Mouse (Mus musculus): ENCODE results near the gene Sel1l3. TPM values are rescaled to one million over a fixed set of nuclear protein-coding genes. Genes with fewer than 3 reads are reported as not detected.

Gene Sel1l3
- polyA plus RNA-seq, 1 experiment from 2014 or later = 7.3 TPM

DNA sequence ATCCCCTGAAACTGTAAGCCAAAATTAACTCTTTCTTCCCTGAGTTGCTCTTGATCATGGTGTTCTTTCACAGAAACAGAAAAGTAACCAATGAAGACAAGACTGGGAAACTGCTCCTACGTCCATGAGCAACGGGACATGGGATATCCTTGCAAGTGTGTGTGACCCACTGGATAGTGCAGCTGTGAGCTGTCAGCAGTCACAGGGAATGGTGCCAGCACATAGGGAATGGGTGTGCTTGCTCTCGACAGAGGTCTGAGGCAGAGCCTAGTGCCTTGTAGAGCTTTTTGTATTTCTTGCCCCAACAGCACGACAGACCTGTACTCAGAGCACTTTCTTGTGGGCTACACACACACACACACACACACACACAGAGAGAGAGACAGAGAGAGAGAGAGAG is 107.6 kb downstream of the Sel1l3 start:
- WGBS = 87% methylated on average over 4 of the region's 4 CpGs
- no peak for ATAC-seq (replicated peaks)
- H3K27ac ChIP-seq = no peak overlapping the region
- no peaks in the 10 kb centered on the region for H3K9me3 ChIP-seq
- H3K4me3 ChIP-seq = no peak overlapping the region
- H3K36me3 ChIP-seq (replicated peaks) = no peaks in the 10 kb centered on the region
- H3K27me3 ChIP-seq (replicated peaks) = no peaks in the 10 kb centered on the region
- H3K4me1 ChIP-seq = peaks cover 4% of the 10 kb centered on the region; the same call in 1 of the 2 replicates
- H3K9ac ChIP-seq = no peak overlapping the region
- H3K4me2 ChIP-seq = no peak overlapping the region

GRCm38 (mm10) chr5:53105716-53106115 is 108.0 kb downstream of the Sel1l3 start:
- H3K9ac ChIP-seq = no peak overlapping the region
- H3K9me3 ChIP-seq = no peaks in the 10 kb centered on the region
- H3K4me2 ChIP-seq = no peak overlapping the region
- no peaks in the 10 kb centered on the region for H3K36me3 ChIP-seq (replicated peaks)
- H3K4me1 ChIP-seq = peaks cover 4% of the 10 kb centered on the region; the same call in 1 of the 2 replicates
- H3K4me3 ChIP-seq = no peak overlapping the region
- H3K27ac ChIP-seq = no peak overlapping the region
- H3K27me3 ChIP-seq (replicated peaks) = no peaks in the 10 kb centered on the region
- WGBS = 77% methylated on average over 8 of the region's 8 CpGs
- no peak for ATAC-seq (replicated peaks)

DNA sequence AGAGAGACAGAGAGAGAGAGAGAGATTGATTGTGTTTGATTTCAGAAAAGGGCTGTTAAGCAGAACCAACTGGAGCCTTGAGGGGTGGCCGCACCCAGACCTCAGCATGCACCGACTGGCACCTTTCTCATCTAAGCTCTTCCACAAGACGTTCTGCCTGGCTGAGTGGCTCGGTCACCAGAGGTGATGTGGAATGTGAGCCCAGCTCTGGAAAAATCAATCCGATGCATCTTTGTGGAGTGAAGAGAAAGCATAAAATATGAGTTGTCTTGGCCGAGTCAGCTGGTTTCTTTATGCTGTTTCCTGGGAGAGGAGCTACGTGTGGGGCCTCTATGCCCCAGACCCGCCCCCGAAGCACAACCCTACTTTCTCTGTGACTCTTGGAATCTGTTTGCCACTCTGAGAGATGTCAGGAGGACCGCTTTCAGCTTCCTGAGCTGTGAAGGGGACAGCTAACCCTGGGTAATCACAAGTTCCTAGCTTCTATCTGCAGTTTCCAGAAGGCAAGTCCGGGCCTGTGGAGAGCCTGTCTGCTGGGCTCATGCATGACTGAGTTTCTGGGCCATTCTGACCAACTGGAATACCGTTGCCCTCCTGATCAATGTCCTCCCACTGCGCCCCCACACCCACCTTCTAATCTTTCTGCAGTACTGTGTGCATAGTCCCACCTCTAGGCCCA is 109.4 kb downstream of the Sel1l3 start:
- H3K36me3 ChIP-seq (replicated peaks) = no peaks in the 10 kb centered on the region
- no peak for ATAC-seq (replicated peaks)
- 72% methylated on average over 13 of the region's 13 CpGs for WGBS
- no peak overlapping the region for H3K27ac ChIP-seq
- no peak overlapping the region for H3K9ac ChIP-seq
- no peaks in the 10 kb centered on the region for H3K4me1 ChIP-seq
- no peaks in the 10 kb centered on the region for H3K9me3 ChIP-seq
- H3K4me3 ChIP-seq = no peak overlapping the region
- no peaks in the 10 kb centered on the region for H3K27me3 ChIP-seq (replicated peaks)
- no peak overlapping the region for H3K4me2 ChIP-seq

- WGBS = 85% methylated on average over 12 of the region's 12 CpGs
- Histone ChIP-seq H3K4me2 (no peak overlapping the region), H3K9ac (no peak overlapping the region), H3K27me3 (replicated peaks) (no peaks in the 10 kb centered on the region), H3K4me1 (no peaks in the 10 kb centered on the region), H3K27ac (no peak overlapping the region), H3K36me3 (replicated peaks) (no peaks in the 10 kb centered on the region), H3K9me3 (no peaks in the 10 kb centered on the region), H3K4me3 (no peak overlapping the region)
- ATAC-seq (replicated peaks) = no peak
Measured at GRCm38 (mm10) chr5:53101848-53102473, 111.8 kb downstream of the Sel1l3 start.

DNA sequence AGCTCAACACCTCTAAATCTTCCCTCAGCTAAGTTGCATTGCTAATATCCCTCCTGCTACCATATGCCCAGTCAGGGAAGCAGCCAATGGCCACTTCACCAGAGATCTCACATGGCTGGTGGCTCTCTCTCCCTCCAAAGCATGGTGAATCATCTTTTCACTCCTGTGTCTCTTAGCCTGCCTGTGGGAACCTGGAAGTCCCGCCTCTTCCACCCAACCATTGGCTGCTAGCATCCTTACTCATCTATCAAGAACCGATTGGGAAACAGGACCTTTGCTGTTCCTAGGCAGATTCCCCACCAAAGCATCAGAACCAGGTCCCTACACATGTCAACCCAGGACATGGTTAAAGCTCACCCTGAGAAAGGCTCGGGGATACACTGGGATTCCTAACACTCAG is 122.4 kb downstream of the Sel1l3 start:
- no peaks in the 10 kb centered on the region for H3K4me1 ChIP-seq
- no peak for ATAC-seq (replicated peaks)
- no peaks in the 10 kb centered on the region for H3K9me3 ChIP-seq
- no peaks in the 10 kb centered on the region for H3K27me3 ChIP-seq (replicated peaks)
- no peaks in the 10 kb centered on the region for H3K36me3 ChIP-seq (replicated peaks)
- WGBS = 75% methylated on average over 3 of the region's 3 CpGs
- H3K9ac ChIP-seq = no peak overlapping the region
- no peak overlapping the region for H3K27ac ChIP-seq
- H3K4me2 ChIP-seq = no peak overlapping the region
- no peak overlapping the region for H3K4me3 ChIP-seq

DNA sequence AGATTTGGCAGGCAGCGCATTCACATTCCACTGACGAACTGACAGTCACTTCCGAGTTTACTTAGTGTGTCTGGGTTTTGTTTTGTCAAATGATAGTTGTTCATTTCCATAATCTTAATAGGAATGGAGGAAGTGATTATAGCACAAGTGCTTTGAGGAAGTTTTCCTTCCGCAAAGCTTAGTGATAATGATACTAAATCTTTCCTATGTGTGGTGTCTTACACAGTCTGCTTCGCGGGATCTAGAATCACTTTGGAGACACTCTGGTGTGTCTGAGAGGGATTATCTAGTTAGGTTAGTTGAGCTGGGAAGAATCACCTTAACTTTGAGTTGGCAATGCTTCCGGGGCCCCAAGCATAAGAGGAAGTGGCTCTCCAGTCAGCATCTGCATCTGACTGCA is 126.3 kb downstream of the Sel1l3 start:
- Histone ChIP-seq H3K27ac (no peak overlapping the region), H3K4me1 (no peaks in the 10 kb centered on the region), H3K27me3 (replicated peaks) (no peaks in the 10 kb centered on the region), H3K36me3 (replicated peaks) (no peaks in the 10 kb centered on the region), H3K4me2 (no peak overlapping the region), H3K9me3 (no peaks in the 10 kb centered on the region), H3K9ac (no peak overlapping the region), H3K4me3 (no peak overlapping the region)
- WGBS = 84% methylated on average over 7 of the region's 7 CpGs
- ATAC-seq (replicated peaks) = no peak

DNA sequence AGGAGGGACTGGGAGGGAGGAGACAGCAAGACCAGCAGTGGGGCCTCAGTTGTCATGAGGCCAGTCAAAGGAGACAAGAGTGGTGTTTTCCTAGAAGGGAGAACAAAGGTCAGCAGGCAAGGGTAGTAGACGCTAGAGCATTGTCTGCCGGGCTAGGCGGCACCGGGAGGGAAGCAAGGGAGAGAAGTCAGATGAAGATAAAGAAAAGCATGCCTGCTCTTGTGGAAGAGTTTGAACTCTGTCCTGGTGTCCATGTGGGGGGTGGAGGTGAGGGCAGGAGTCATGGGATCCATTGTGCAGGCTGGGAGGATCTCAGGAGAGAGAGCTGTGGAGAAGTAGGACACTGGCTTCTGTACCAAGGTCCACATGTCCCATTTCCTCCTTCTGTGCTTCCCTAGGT is 135.3 kb downstream of the Sel1l3 start:
- no peaks in the 10 kb centered on the region for H3K36me3 ChIP-seq (replicated peaks)

GRCm38 (mm10) chr5:53074553-53074952 is 139.2 kb downstream of the Sel1l3 start:
- H3K4me1 ChIP-seq = no peaks in the 10 kb centered on the region
- no peak for ATAC-seq (replicated peaks)
- no peak overlapping the region for H3K27ac ChIP-seq
- no peaks in the 10 kb centered on the region for H3K36me3 ChIP-seq (replicated peaks)
- no peak overlapping the region for H3K9ac ChIP-seq
- H3K4me2 ChIP-seq = no peak overlapping the region
- H3K9me3 ChIP-seq = no peaks in the 10 kb centered on the region
- no peaks in the 10 kb centered on the region for H3K27me3 ChIP-seq (replicated peaks)
- H3K4me3 ChIP-seq = no peak overlapping the region
- WGBS = 81% methylated on average over 6 of the region's 6 CpGs

More for the DNA sequence above, 135.3 kb downstream of the Sel1l3 start:
- 67% methylated on average over 4 of the region's 4 CpGs for whole genome bisulfite sequencing
- Histone ChIP-seq H3K27me3 (replicated peaks) (no peaks in the 10 kb centered on the region), H3K9ac (no peak overlapping the region), H3K4me1 (no peaks in the 10 kb centered on the region), H3K27ac (no peak overlapping the region), H3K4me2 (no peak overlapping the region), H3K4me3 (no peak overlapping the region), H3K9me3 (no peaks in the 10 kb centered on the region)
- ATAC-seq (replicated peaks) = no peak

GRCm38 (mm10) chr5:53061532-53062130 is 152.1 kb downstream of the Sel1l3 start:
- Histone ChIP-seq H3K4me2 (no peak overlapping the region), H3K27ac (no peak overlapping the region), H3K4me3 (no peak overlapping the region), H3K9ac (no peak overlapping the region), H3K9me3 (no peaks in the 10 kb centered on the region), H3K27me3 (replicated peaks) (no peaks in the 10 kb centered on the region), H3K4me1 (no peaks in the 10 kb centered on the region), H3K36me3 (replicated peaks) (no peaks in the 10 kb centered on the region)
- no peak for ATAC-seq (replicated peaks)
- WGBS = 94% methylated on average over 9 of the region's 9 CpGs

Other genes with a start within 250 kb of the Sel1l3 start
- 0.08 and 0.09 TPM in 2 replicates for gene Slc34a2, start 175.8 kb downstream of the Sel1l3 start, polyA plus RNA-seq (2015; fragmentation: Nextera tagmentation; extraction: Ambion mirVana)
- gene Smim20, start 53.2 kb upstream of the Sel1l3 start, polyA plus RNA-seq (2015; fragmentation: Nextera tagmentation; extraction: Ambion mirVana) = 67.8 and 69.4 TPM in 2 replicates

All from midbrain, embryonic 15.5 days (tissue).